Mouse (Mus musculus) embryonic facial prominence, embryonic 15.5 days (tissue): ENCODE results near the gene Baz1b. TPM values are rescaled to one million over a fixed set of nuclear protein-coding genes. Genes with fewer than 3 reads are reported as not detected.

ENCODE experiments used
- ATAC-seq: fragments of 200-750 bp; cut with Nextera tagmentation; 2 replicates; pipeline ENCODE4 v1.8.0; 2017; ENCODE audit warnings: low read depth, moderate TSS enrichment; ENCODE audit not compliant: insufficient number of reproducible peaks, low FRiP score, low TSS enrichment
- H3K27ac ChIP-seq: fragments of 300-500 bp; sonication (generic); replicated peaks from 2 replicates; pipeline ENCODE4 v1.5.1; 2015; ENCODE audit warnings: mild to moderate bottlenecking, inconsistent platforms
- H3K27me3 ChIP-seq: fragments of 300-500 bp; sonication (generic); 2 replicates; pipeline ENCODE4 v1.6.1; 2015; ENCODE audit warnings: inconsistent platforms
- H3K36me3 ChIP-seq: fragments of 300-500 bp; sonication (generic); 2 replicates; pipeline ENCODE4 v1.6.1; 2015; ENCODE audit warnings: mild to moderate bottlenecking, inconsistent platforms
- H3K4me1 ChIP-seq: fragments of 300-500 bp; sonication (generic); 2 replicates; pipeline ENCODE4 v1.6.1; 2015; ENCODE audit warnings: inconsistent platforms
- H3K4me2 ChIP-seq: fragments of 300-500 bp; sonication (generic); replicated peaks from 2 replicates; pipeline ENCODE4 v1.6.1; 2015; ENCODE audit warnings: mild to moderate bottlenecking, inconsistent platforms
- H3K4me3 ChIP-seq: fragments of 300-500 bp; sonication (generic); replicated peaks from 2 replicates; pipeline ENCODE4 v1.5.1; 2015; ENCODE audit warnings: mild to moderate bottlenecking, inconsistent platforms
- H3K9ac ChIP-seq: fragments of 300-500 bp; sonication (generic); 2 replicates; pipeline ENCODE4 v1.6.1; 2015; ENCODE audit warnings: inconsistent platforms
- H3K9me3 ChIP-seq: fragments of 300-500 bp; sonication (generic); replicated peaks from 2 replicates; pipeline ENCODE4 v1.6.1; 2016; ENCODE audit warnings: inconsistent platforms
- WGBS: fragments of 180-500 bp; shearing (Covaris S2); methylation state at CpG from one replicate; pipeline ENCODE4 v1.1.7; 2015; 5-methylcytosine and 5-hydroxymethylcytosine counted together
- microRNA-seq: library from miRNA; unstranded; fragments of <30 nt; microRNA quantifications from one replicate; pipeline ENCODE4, GENCODE M21; 2016; ENCODE audit warnings: borderline number of aligned reads
- polyA plus RNA-seq: library from polyadenylated mRNA; unstranded; fragments of >200 nt; fragmentation: Nextera tagmentation; extraction: Ambion mirVana; gene quantifications from 2 replicates; pipeline ENCODE4 v1.2.1, GENCODE M21; 2015

Baz1b gene
- polyA plus RNA-seq, 1 experiment from 2014 or later: 36.2 TPM

DNA sequence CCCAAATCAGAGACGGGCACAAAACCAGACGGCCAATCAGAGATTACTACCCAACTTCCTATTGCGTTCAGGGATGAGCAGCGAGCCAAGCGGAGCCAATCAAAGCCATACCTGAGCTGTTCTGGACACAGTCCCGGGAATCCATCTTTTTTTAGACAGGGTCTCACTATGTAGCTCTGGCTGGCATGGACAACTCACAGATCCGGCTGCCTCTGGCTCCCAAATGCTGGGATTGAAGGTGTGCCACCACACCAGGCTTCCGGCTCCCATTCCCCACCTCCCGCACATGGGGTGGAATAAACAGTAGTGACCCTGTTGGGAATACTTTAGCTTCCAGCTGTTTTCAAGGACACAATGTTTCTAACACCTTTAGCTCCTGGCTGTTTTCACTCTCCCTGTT lies 93.2 kb downstream of the Baz1b start:
- H3K27me3 ChIP-seq: peaks cover 5% of the 10 kb centered on the region; the same call in 1 of the 2 replicates
- no peak overlapping the region for H3K4me2 ChIP-seq
- no peak overlapping the region for H3K4me3 ChIP-seq
- no peaks in the 10 kb centered on the region for H3K36me3 ChIP-seq
- WGBS: 54% methylated on average over 9 of the region's 9 CpGs
- H3K4me1 ChIP-seq: peaks cover 16% of the 10 kb centered on the region
- no peaks in the 10 kb centered on the region for H3K9me3 ChIP-seq
- no peak overlapping the region for H3K9ac ChIP-seq
- H3K27ac ChIP-seq: no peak overlapping the region
- peak; percentile 52; the same call in 1 of the 2 replicates for ATAC-seq

DNA sequence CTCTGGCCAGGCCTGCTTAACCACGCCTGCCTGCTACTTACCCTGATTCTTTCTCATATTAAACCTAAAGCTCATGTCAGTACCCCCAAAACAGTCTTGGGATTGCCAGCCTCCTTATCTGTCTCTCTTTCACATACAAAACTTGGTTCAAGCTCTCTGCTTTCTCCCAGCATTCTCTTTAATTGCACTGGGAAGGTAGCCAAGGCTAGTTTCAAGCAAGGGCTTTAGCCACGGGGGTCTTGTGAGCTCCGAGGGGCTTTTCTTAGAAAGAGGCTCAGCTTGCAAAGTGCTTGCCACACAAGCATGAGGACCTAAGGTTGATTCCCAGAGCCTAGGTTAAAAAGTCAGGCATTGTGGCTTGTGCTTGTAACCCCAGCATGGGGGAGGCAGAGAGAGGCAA lies 98.1 kb downstream of the Baz1b start:
- H3K4me2 ChIP-seq: no peak overlapping the region
- ATAC-seq: no peak
- H3K36me3 ChIP-seq: no peaks in the 10 kb centered on the region
- no peaks in the 10 kb centered on the region for H3K4me1 ChIP-seq
- H3K4me3 ChIP-seq: no peak overlapping the region
- 60% methylated on average over 3 of the region's 3 CpGs for WGBS
- no peaks in the 10 kb centered on the region for H3K9me3 ChIP-seq
- no peaks in the 10 kb centered on the region for H3K27me3 ChIP-seq
- H3K9ac ChIP-seq: no peak overlapping the region
- no peak overlapping the region for H3K27ac ChIP-seq

DNA sequence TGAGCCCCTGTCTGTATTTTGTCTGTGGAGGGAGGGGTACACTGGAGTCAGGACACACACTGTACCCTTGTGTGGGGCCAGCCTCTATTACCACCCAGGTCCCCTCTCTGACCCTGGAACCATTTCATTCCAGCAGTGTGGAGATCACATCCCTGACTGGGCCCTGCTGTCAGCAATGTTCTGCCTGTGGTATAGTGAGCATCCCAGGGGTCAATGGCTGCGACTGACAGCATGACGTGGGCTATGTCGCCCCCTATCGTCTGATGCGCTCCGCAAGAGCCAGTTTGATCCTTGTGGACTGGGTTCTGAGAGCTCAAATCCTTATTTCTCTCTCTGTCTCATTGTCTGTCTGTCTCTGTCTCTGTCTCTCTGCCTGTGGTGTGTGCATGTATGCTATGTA lies 99.1 kb downstream of the Baz1b start:
- Histone ChIP-seq H3K9ac (no peak overlapping the region), H3K4me2 (no peak overlapping the region), H3K4me1 (no peaks in the 10 kb centered on the region), H3K4me3 (no peak overlapping the region), H3K27ac (no peak overlapping the region), H3K36me3 (no peaks in the 10 kb centered on the region), H3K9me3 (no peaks in the 10 kb centered on the region), H3K27me3 (no peaks in the 10 kb centered on the region)
- 1% methylated on average over 6 of the region's 6 CpGs for WGBS
- peak; percentile 62; the same call in 1 of the 2 replicates for ATAC-seq

DNA sequence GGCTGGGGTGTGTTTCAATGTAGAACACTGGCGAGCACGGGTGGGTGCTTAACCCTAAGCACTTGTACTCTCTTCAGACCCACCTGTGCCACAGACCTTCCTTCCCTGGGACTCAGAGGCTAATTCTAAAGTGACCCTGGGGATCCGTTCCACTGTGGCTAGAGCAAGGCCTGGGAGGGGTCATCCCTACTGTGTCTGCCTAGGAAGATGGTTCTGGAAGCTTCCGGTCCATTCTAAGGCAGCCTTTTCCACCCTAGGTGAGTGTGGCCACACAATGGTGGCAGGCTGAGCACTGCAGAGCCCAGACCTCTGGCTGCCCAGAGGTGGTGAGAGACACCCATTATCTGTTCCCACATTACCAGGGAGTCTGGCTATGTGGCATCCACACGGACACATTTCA lies 99.9 kb downstream of the Baz1b start:
- 79% methylated on average over 5 of the region's 5 CpGs for WGBS
- H3K9me3 ChIP-seq: no peaks in the 10 kb centered on the region
- no peak for ATAC-seq
- H3K27me3 ChIP-seq: no peaks in the 10 kb centered on the region
- no peak overlapping the region for H3K4me3 ChIP-seq
- no peaks in the 10 kb centered on the region for H3K36me3 ChIP-seq
- no peaks in the 10 kb centered on the region for H3K4me1 ChIP-seq
- no peak overlapping the region for H3K27ac ChIP-seq
- no peak overlapping the region for H3K9ac ChIP-seq
- H3K4me2 ChIP-seq: no peak overlapping the region

DNA sequence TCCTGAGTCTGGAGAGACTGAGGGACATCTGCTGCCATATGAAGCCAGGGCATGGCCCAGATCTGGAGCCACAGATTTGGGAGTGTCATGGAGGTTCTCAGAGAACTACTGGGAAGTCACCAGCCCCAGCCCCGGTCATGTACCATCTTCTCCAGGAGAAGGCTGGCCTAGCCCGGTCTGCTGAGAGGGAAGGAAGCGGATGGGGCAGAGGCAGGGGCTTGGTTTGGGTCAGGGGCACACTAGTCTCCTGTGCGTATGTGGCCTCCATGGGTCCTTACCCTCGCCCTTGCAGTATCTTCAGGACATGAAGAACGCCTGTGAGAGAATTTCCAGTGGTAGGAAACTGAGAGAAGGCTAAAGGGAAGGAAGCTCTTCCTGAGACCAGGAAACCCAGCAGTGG lies 103.6 kb downstream of the Baz1b start:
- no peak overlapping the region for H3K27ac ChIP-seq
- no peaks in the 10 kb centered on the region for H3K27me3 ChIP-seq
- no peak overlapping the region for H3K4me2 ChIP-seq
- H3K36me3 ChIP-seq: no peaks in the 10 kb centered on the region
- no peak overlapping the region for H3K4me3 ChIP-seq
- 77% methylated on average over 6 of the region's 6 CpGs for WGBS
- ATAC-seq: no peak
- no peaks in the 10 kb centered on the region for H3K4me1 ChIP-seq
- H3K9me3 ChIP-seq: no peaks in the 10 kb centered on the region
- no peak overlapping the region for H3K9ac ChIP-seq

DNA sequence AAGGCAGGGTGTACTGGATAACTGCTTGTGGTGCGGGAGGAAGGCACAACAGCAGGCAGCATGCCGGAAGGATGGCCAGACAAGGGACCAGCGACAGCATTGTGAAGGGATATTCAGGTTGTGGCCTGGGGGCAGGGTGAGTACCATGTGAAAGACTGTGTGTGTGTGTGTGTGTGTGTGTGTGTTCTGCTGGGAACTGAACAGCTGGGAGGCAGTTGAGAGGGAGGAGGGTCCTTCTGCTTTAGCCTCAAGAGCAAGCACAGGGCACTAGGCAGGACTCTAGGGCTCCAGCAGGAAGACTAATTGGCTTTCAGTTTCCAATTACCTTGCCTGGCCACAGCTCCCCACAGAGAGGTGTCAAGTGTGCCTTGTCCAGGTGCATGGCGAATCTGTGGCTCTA lies 104.1 kb downstream of the Baz1b start:
- ATAC-seq: no peak
- no peaks in the 10 kb centered on the region for H3K36me3 ChIP-seq
- H3K4me2 ChIP-seq: no peak overlapping the region
- H3K27ac ChIP-seq: no peak overlapping the region
- WGBS: 34% methylated on average over 4 of the region's 4 CpGs
- no peaks in the 10 kb centered on the region for H3K9me3 ChIP-seq
- no peaks in the 10 kb centered on the region for H3K4me1 ChIP-seq
- H3K9ac ChIP-seq: no peak overlapping the region
- no peaks in the 10 kb centered on the region for H3K27me3 ChIP-seq
- H3K4me3 ChIP-seq: no peak overlapping the region

DNA sequence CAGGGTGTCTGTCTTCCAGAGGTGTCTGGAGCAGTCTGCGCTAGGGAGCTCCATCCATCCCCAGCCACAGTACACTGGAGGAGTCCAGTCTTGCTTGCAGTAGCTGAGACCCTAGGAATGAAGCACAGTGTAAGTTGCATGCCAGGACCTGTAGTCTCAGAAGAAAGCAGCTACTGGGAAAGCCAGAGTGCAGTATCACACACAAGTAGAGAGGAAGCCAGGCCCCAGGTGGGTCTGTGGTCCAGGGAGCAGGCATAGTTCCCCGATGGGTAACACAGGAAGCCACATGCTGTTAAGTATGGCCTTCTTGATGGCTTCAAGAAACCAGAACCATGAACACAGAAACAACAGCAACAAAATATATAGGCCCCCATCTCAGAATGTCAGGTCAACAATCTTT lies 104.9 kb downstream of the Baz1b start:
- H3K27me3 ChIP-seq: no peaks in the 10 kb centered on the region
- H3K36me3 ChIP-seq: no peaks in the 10 kb centered on the region
- no peak overlapping the region for H3K4me2 ChIP-seq
- no peak overlapping the region for H3K9ac ChIP-seq
- WGBS: 57% methylated on average over 2 of the region's 2 CpGs
- no peak overlapping the region for H3K4me3 ChIP-seq
- no peak for ATAC-seq
- H3K4me1 ChIP-seq: no peaks in the 10 kb centered on the region
- no peak overlapping the region for H3K27ac ChIP-seq
- H3K9me3 ChIP-seq: no peaks in the 10 kb centered on the region

Small RNA genes within 50 kb of the gene (microRNA-seq; reads per million reads assigned to microRNA genes)
- not detected for gene Gm25315

Other genes with a start within 250 kb of the Baz1b start
- 40.7 and 52.1 TPM in 2 replicates for gene Cldn4, start 240.3 kb upstream of the Baz1b start, polyA plus RNA-seq
- 39.7 and 50.9 TPM in 2 replicates for gene Cldn3, start 201.1 kb upstream of the Baz1b start, polyA plus RNA-seq
- 66.0 and 68.9 TPM in 2 replicates for gene Abhd11, start 178.1 kb upstream of the Baz1b start, polyA plus RNA-seq
- gene Stx1a, start 163.8 kb upstream of the Baz1b start, polyA plus RNA-seq: 16.2 and 19.7 TPM in 2 replicates
- gene Dnajc30, start 123.1 kb upstream of the Baz1b start, polyA plus RNA-seq: 32.9 and 36.3 TPM in 2 replicates
- 102 and 115 TPM in 2 replicates for gene Bud23, start 122.3 kb upstream of the Baz1b start, polyA plus RNA-seq
- gene Vps37d, start 109.0 kb upstream of the Baz1b start, polyA plus RNA-seq: 12.6 and 12.9 TPM in 2 replicates
- 0.80 and 1.4 TPM in 2 replicates for gene Mlxipl, start 97.4 kb upstream of the Baz1b start, polyA plus RNA-seq
- gene Tbl2, start 37.6 kb upstream of the Baz1b start, polyA plus RNA-seq: 25.9 and 28.3 TPM in 2 replicates
- gene Bcl7b, start 19.0 kb upstream of the Baz1b start, polyA plus RNA-seq: 48.9 and 51.2 TPM in 2 replicates
- gene Fzd9, start 64.0 kb downstream of the Baz1b start, polyA plus RNA-seq: 16.0 and 16.2 TPM in 2 replicates
- not detected in 2 replicates for gene Fkbp6, start 162.8 kb downstream of the Baz1b start, polyA plus RNA-seq
- gene Trim50, start 166.0 kb downstream of the Baz1b start, polyA plus RNA-seq: not detected in 2 replicates
- gene Nsun5, start 182.7 kb downstream of the Baz1b start, polyA plus RNA-seq: 37.8 and 38.2 TPM in 2 replicates
- gene Pom121, start 207.3 kb downstream of the Baz1b start, polyA plus RNA-seq: 12.7 and 13.5 TPM in 2 replicates